In the genomic region with DNA sequence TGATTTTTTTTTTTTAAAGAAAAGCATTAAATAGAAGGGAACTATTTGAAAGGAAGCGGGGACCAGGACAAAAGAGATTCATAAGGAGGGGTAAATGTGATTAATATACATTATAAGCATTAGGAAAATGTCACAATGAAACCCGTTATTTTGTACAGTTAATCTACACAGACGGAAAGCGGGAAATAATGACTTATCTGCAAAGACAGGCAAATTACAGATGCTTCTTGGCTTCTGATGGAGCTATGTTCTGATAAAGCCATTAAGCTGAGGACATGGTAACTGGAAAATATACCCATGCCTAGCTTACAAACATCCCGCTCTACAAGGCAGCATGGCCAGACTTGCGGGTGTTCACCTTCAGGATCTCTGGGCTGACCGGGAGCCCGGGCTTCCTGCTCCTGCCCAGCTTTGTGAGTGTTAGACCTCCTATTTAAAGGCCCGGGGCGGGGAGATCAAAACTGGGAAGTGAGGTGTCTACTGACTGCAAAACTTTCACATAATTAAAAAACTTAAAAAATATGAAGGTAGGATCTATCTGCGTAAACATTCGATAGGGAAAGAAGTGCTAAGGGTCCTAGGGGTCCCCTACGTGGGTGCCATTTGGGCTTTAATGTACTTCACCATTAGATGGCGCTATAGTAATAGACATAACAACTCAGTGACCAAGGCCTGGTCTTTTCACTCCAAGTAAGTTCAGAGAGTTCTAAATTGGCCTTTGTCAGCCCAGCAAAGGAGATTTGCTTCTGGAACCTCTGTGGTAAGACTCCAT, we compare ENCODE assay signal across 9 mouse cellular contexts. TPM values are rescaled to one million over a fixed set of nuclear protein-coding genes. Genes with fewer than 3 reads are reported as not detected.
A peak's percentile ranks its signal among the peaks of the same experiment; 100 is the strongest.
DNase-seq lines count a peak whose midpoint lies in the region; ATAC-seq and TF ChIP-seq lines count a peak whose summit lies in the region.
"Had no signal": no experiment of that assay in that cellular context is flagged by ENCODE, and none has a peak within 500 bp of the region (broad histone marks: within the 10 kb centered on the region; RNA-seq: fewer than 3 reads in every experiment).

No protein-coding gene starts in this region.

- 46% methylated on average over 14 of the region's 14 CpGs for WGBS in forebrain, embryonic 13.5 days
- 47% methylated on average over 14 of the region's 14 CpGs for WGBS in intestine, embryonic 16.5 days
- WGBS in liver, embryonic 15.5 days (ENCODE audit: insufficient replicate concordance): 18% methylated on average over 14 of the region's 14 CpGs

- no peak overlapping the region for H3K4me3 ChIP-seq in gastrocnemius, adult 2 months
- H3K4me3 ChIP-seq in forebrain, embryonic 13.5 days: no peak overlapping the region
- H3K4me3 ChIP-seq in intestine, embryonic 16.5 days (ENCODE audit: low read length): no peak overlapping the region
- no peak overlapping the region; the same call in 1 of the 2 replicates for H3K4me3 ChIP-seq in liver, embryonic 15.5 days (replicated peaks)

- peak; percentile 73 for ATAC-seq in forebrain, embryonic 13.5 days
- ATAC-seq in intestine, embryonic 16.5 days: peak; percentile 76; the same call in 1 of the 2 replicates
- ATAC-seq in liver, embryonic 15.5 days (ENCODE audit: insufficient read depth): peak; percentile 55
- ATAC-seq in activated CD4-positive, CD25-positive, alpha-beta regulatory T cell, adult 4 months: no peak

- no peak overlapping the region for H3K9ac ChIP-seq in forebrain, embryonic 13.5 days
- no peak overlapping the region for H3K9ac ChIP-seq in intestine, embryonic 16.5 days (ENCODE audit: low read depth, low read length)
- H3K9ac ChIP-seq in liver, embryonic 15.5 days: peak overlapping the region; percentile 37; the same call in 1 of the 2 replicates

- peak; percentile 81 for TF ChIP-seq CTCF in gastrocnemius, adult 2 months (IDR thresholded peaks at IDR 0.05)

- H3K27ac ChIP-seq in gastrocnemius, adult 2 months: peak overlapping the region; percentile 49; the same call in 1 of the 2 replicates
- no peak overlapping the region for H3K27ac ChIP-seq in forebrain, embryonic 13.5 days
- H3K27ac ChIP-seq in intestine, embryonic 16.5 days (ENCODE audit: low read length): no peak overlapping the region
- H3K27ac ChIP-seq in liver, embryonic 15.5 days (replicated peaks): 0 out of 2 replicates have a peak overlapping the region, but pooled peaks have one; percentile 31

- intact Hi-C loops in gastrocnemius, adult 2 months (cut with DNase I): loop anchor here (5.0 kb wide), 4 partner anchors 98 to 373 kb away; no protein-coding TSS in a partner anchor

- H3K9me3 ChIP-seq in forebrain, embryonic 13.5 days (replicated peaks): no peaks in the 10 kb centered on the region
- H3K9me3 ChIP-seq in intestine, embryonic 16.5 days (ENCODE audit: control insufficient read depth, low read length): no peaks in the 10 kb centered on the region
- H3K9me3 ChIP-seq in liver, embryonic 15.5 days (replicated peaks): no peaks in the 10 kb centered on the region

- no peaks in the 10 kb centered on the region for H3K36me3 ChIP-seq in forebrain, embryonic 13.5 days (ENCODE audit: poor library complexity, severe bottlenecking)
- H3K36me3 ChIP-seq in intestine, embryonic 16.5 days (ENCODE audit: control insufficient read depth, insufficient read depth, low read length): no peaks in the 10 kb centered on the region
- no peaks in the 10 kb centered on the region for H3K36me3 ChIP-seq in liver, embryonic 15.5 days (replicated peaks)

- H3K4me1 ChIP-seq in forebrain, embryonic 13.5 days: no peaks in the 10 kb centered on the region
- H3K4me1 ChIP-seq in intestine, embryonic 16.5 days (ENCODE audit: control insufficient read depth, insufficient read depth, low read length): peaks cover 5% of the 10 kb centered on the region; the same call in 1 of the 2 replicates
- H3K4me1 ChIP-seq in liver, embryonic 15.5 days (replicated peaks): peaks cover 17% of the 10 kb centered on the region

- no peaks in the 10 kb centered on the region for H3K27me3 ChIP-seq in forebrain, embryonic 13.5 days
- H3K27me3 ChIP-seq in intestine, embryonic 16.5 days (replicated peaks; ENCODE audit: control insufficient read depth, insufficient read depth, low read length): no peaks in the 10 kb centered on the region
- H3K27me3 ChIP-seq in liver, embryonic 15.5 days: no peaks in the 10 kb centered on the region

- H3K4me2 ChIP-seq in forebrain, embryonic 13.5 days: no peak overlapping the region
- no peak overlapping the region for H3K4me2 ChIP-seq in intestine, embryonic 16.5 days (ENCODE audit: low read depth, low read length)
- H3K4me2 ChIP-seq in liver, embryonic 15.5 days: peak overlapping the region; percentile 59

- DNase-seq in gastrocnemius, adult 2 months: no peak
- DNase-seq in gastrocnemius, postnatal 4 days (ENCODE audit: low spot score in 2 of 2): no peak
- peak; percentile 32 for DNase-seq in brain, embryonic 18.5 days (ENCODE audit: low read depth, low spot score)
- DNase-seq in retina, embryonic 14.5 days (ENCODE audit: low spot score): peak; percentile 94

RNA-seq across cellular contexts. Expression of a gene that starts 55.5 kb away (rescaled TPM):
- 10 to 100 TPM; 18.3 to 19.1 TPM for total RNA-seq in gastrocnemius, adult 2 months (2021)
- total RNA-seq in gastrocnemius, postnatal 4 days (2021): 10 to 100 TPM; 29.6 to 33.7 TPM
- polyA plus RNA-seq in forebrain, embryonic 13.5 days (2015; fragmentation: Nextera tagmentation; extraction: Ambion mirVana): 24.0 TPM in 2 replicates
- polyA plus RNA-seq in intestine, embryonic 16.5 days (2015; fragmentation: Nextera tagmentation; extraction: Ambion mirVana): 12.3 and 12.9 TPM in 2 replicates
- 16.4 and 18.0 TPM in 2 replicates for polyA plus RNA-seq in liver, embryonic 15.5 days (2015; fragmentation: Nextera tagmentation; extraction: Ambion mirVana)
- polyA plus RNA-seq in activated CD4-positive, CD25-positive, alpha-beta regulatory T cell, adult 4 months (2017; shearing (Covaris generic)): 10 to 100 TPM; 23.7 to 26.3 TPM

RNA-seq across cellular contexts. Expression of a gene that starts 55.8 kb away (rescaled TPM):
- not detected for total RNA-seq in gastrocnemius, adult 2 months (2021)
- not detected for total RNA-seq in gastrocnemius, postnatal 4 days (2021)
- polyA plus RNA-seq in forebrain, embryonic 13.5 days (2015; fragmentation: Nextera tagmentation; extraction: Ambion mirVana): not detected in 2 replicates
- polyA plus RNA-seq in intestine, embryonic 16.5 days (2015; fragmentation: Nextera tagmentation; extraction: Ambion mirVana): not detected in 2 replicates
- 0.14 TPM in 2 replicates for polyA plus RNA-seq in liver, embryonic 15.5 days (2015; fragmentation: Nextera tagmentation; extraction: Ambion mirVana)
- polyA plus RNA-seq in activated CD4-positive, CD25-positive, alpha-beta regulatory T cell, adult 4 months (2017; shearing (Covaris generic)): not detected
- total RNA-seq: left cerebral cortex, postnatal 10 days had no signal

Comparison
In these comparisons a context has a peak if more than half of its experiments do, and no peak if none do; other contexts are left out.
1. DNase-seq: peak in brain, embryonic 18.5 days (single experiment) and retina, embryonic 14.5 days (single experiment); none in gastrocnemius, adult 2 months (single experiment) and gastrocnemius, postnatal 4 days (0 of 2).
2. H3K27ac ChIP-seq: peak in gastrocnemius, adult 2 months (single experiment) and liver, embryonic 15.5 days (single experiment); none in forebrain, embryonic 13.5 days (single experiment) and intestine, embryonic 16.5 days (single experiment).